Mouse (Mus musculus): ENCODE data around the gene Alpk3. TPM values are rescaled to one million over a fixed set of nuclear protein-coding genes. Genes with fewer than 3 reads are reported as not detected.

Gene Alpk3
- 0.31 and 0.65 TPM in 2 replicates for polyA plus RNA-seq (2015; fragmentation: Nextera tagmentation; extraction: Ambion mirVana)

GRCm38 (mm10) chr7:81057471-81057870, at the start of gene Alpk3:
Gene Alpk3 (plus strand): TSS chr7:81057600.
- H3K4me3 ChIP-seq (ENCODE audit: low read length), result no peak within 1 kb of the TSS

GRCm38 (mm10) chr7:81008285-81008684, 49.1 kb upstream of the Alpk3 start:
- no peaks in the 10 kb centered on the region for H3K27me3 ChIP-seq (ENCODE audit: insufficient read depth, low read length)
- H3K9ac ChIP-seq (replicated peaks; ENCODE audit: low read length), result no peak overlapping the region
- no peak overlapping the region for H3K27ac ChIP-seq (ENCODE audit: low read length)
- 78% methylated on average over 3 of the region's 3 CpGs for WGBS
- peaks cover 19% of the 10 kb centered on the region; the same call in 1 of the 2 replicates for H3K36me3 ChIP-seq (ENCODE audit: insufficient read depth, low read length)
- H3K4me1 ChIP-seq (ENCODE audit: insufficient read depth, low read length), result 0 out of 2 replicates have a peak, but pooled peaks cover 11% of the 10 kb centered on the region
- H3K9me3 ChIP-seq (ENCODE audit: low read length), result no peaks in the 10 kb centered on the region
- H3K4me3 ChIP-seq (ENCODE audit: low read length), result no peak overlapping the region
- H3K4me2 ChIP-seq (replicated peaks; ENCODE audit: low read depth, low read length), result no peak overlapping the region
- no peak for ATAC-seq (ENCODE audit: low FRiP score, low TSS enrichment)

More at GRCm38 (mm10) chr7:81057471-81057870, at the start of gene Alpk3:
- no peaks in the 10 kb centered on the region for H3K27me3 ChIP-seq (ENCODE audit: insufficient read depth, low read length)
- peaks cover 41% of the 10 kb centered on the region for H3K4me1 ChIP-seq (ENCODE audit: insufficient read depth, low read length)
- H3K9ac ChIP-seq (replicated peaks; ENCODE audit: low read length), result peak within 1 kb of the TSS; percentile 13
- H3K9me3 ChIP-seq (ENCODE audit: low read length), result peaks cover 3% of the 10 kb centered on the region; the same call in 1 of the 2 replicates
- H3K27ac ChIP-seq (ENCODE audit: low read length), result no peak within 1 kb of the TSS
- WGBS, result 29% methylated on average over 27 of the region's 27 CpGs
- peak within 1 kb of the TSS; percentile 27; the same call in 1 of the 2 replicates for H3K4me2 ChIP-seq (replicated peaks; ENCODE audit: low read depth, low read length)
- no peaks in the 10 kb centered on the region for H3K36me3 ChIP-seq (ENCODE audit: insufficient read depth, low read length)
- ATAC-seq (ENCODE audit: low FRiP score, low TSS enrichment), result 0 out of 2 replicates have a peak, but pooled peaks have one; percentile 47

GRCm38 (mm10) chr7:81011576-81011975, 45.8 kb upstream of the Alpk3 start:
- Histone ChIP-seq H3K4me3 (ENCODE audit: low read length) (no peak overlapping the region), H3K9me3 (ENCODE audit: low read length) (no peaks in the 10 kb centered on the region), H3K27ac (ENCODE audit: low read length) (no peak overlapping the region), H3K4me1 (ENCODE audit: insufficient read depth, low read length) (0 out of 2 replicates have a peak, but pooled peaks cover 2% of the 10 kb centered on the region), H3K9ac (replicated peaks; ENCODE audit: low read length) (no peak overlapping the region), H3K27me3 (ENCODE audit: insufficient read depth, low read length) (no peaks in the 10 kb centered on the region), H3K36me3 (ENCODE audit: insufficient read depth, low read length) (peaks cover 19% of the 10 kb centered on the region; the same call in 1 of the 2 replicates), H3K4me2 (replicated peaks; ENCODE audit: low read depth, low read length) (no peak overlapping the region)
- ATAC-seq (ENCODE audit: low FRiP score, low TSS enrichment), result no peak
- WGBS, result 89% methylated on average over 3 of the region's 3 CpGs

GRCm38 (mm10) chr7:81020307-81020706, 37.1 kb upstream of the Alpk3 start:
- 84% methylated on average over 11 of the region's 11 CpGs for WGBS
- Histone ChIP-seq H3K4me3 (ENCODE audit: low read length) (no peak overlapping the region), H3K36me3 (ENCODE audit: insufficient read depth, low read length) (peaks cover 26% of the 10 kb centered on the region), H3K9ac (replicated peaks; ENCODE audit: low read length) (no peak overlapping the region), H3K27ac (ENCODE audit: low read length) (no peak overlapping the region), H3K4me1 (ENCODE audit: insufficient read depth, low read length) (no peaks in the 10 kb centered on the region), H3K4me2 (replicated peaks; ENCODE audit: low read depth, low read length) (no peak overlapping the region), H3K27me3 (ENCODE audit: insufficient read depth, low read length) (no peaks in the 10 kb centered on the region), H3K9me3 (ENCODE audit: low read length) (no peaks in the 10 kb centered on the region)
- no peak for ATAC-seq (ENCODE audit: low FRiP score, low TSS enrichment)

- Histone ChIP-seq H3K4me3 (ENCODE audit: low read length) (no peak overlapping the region), H3K36me3 (ENCODE audit: insufficient read depth, low read length) (peaks cover 43% of the 10 kb centered on the region), H3K27ac (ENCODE audit: low read length) (no peak overlapping the region), H3K27me3 (ENCODE audit: insufficient read depth, low read length) (no peaks in the 10 kb centered on the region), H3K9me3 (ENCODE audit: low read length) (no peaks in the 10 kb centered on the region), H3K4me2 (replicated peaks; ENCODE audit: low read depth, low read length) (no peak overlapping the region), H3K4me1 (ENCODE audit: insufficient read depth, low read length) (no peaks in the 10 kb centered on the region), H3K9ac (replicated peaks; ENCODE audit: low read length) (no peak overlapping the region)
- ATAC-seq (ENCODE audit: low FRiP score, low TSS enrichment), result no peak
These were observed 34.7 kb upstream of the Alpk3 start for GRCm38 (mm10) chr7:81022731-81023130.

- Histone ChIP-seq H3K27ac (ENCODE audit: low read length) (no peak overlapping the region), H3K36me3 (ENCODE audit: insufficient read depth, low read length) (peaks cover 44% of the 10 kb centered on the region), H3K4me2 (replicated peaks; ENCODE audit: low read depth, low read length) (no peak overlapping the region), H3K27me3 (ENCODE audit: insufficient read depth, low read length) (no peaks in the 10 kb centered on the region), H3K9me3 (ENCODE audit: low read length) (no peaks in the 10 kb centered on the region), H3K9ac (replicated peaks; ENCODE audit: low read length) (no peak overlapping the region), H3K4me3 (ENCODE audit: low read length) (no peak overlapping the region), H3K4me1 (ENCODE audit: insufficient read depth, low read length) (no peaks in the 10 kb centered on the region)
- no peak for ATAC-seq (ENCODE audit: low FRiP score, low TSS enrichment)
- WGBS, result 82% methylated on average over 5 of the region's 5 CpGs
These were observed 33.3 kb upstream of the Alpk3 start for GRCm38 (mm10) chr7:81024118-81024517.

- no peaks in the 10 kb centered on the region for H3K27me3 ChIP-seq (ENCODE audit: insufficient read depth, low read length)
- H3K4me1 ChIP-seq (ENCODE audit: insufficient read depth, low read length), result no peaks in the 10 kb centered on the region
- H3K27ac ChIP-seq (ENCODE audit: low read length), result no peak overlapping the region
- no peak overlapping the region for H3K4me2 ChIP-seq (replicated peaks; ENCODE audit: low read depth, low read length)
- H3K9ac ChIP-seq (replicated peaks; ENCODE audit: low read length), result no peak overlapping the region
- ATAC-seq (ENCODE audit: low FRiP score, low TSS enrichment), result no peak
- H3K36me3 ChIP-seq (ENCODE audit: insufficient read depth, low read length), result peaks cover 49% of the 10 kb centered on the region
- no peak overlapping the region for H3K4me3 ChIP-seq (ENCODE audit: low read length)
- 97% methylated on average over 9 of the region's 9 CpGs for WGBS
- no peaks in the 10 kb centered on the region for H3K9me3 ChIP-seq (ENCODE audit: low read length)
These were observed 32.7 kb upstream of the Alpk3 start for GRCm38 (mm10) chr7:81024651-81025050.

- H3K4me1 ChIP-seq (ENCODE audit: insufficient read depth, low read length), result no peaks in the 10 kb centered on the region
- H3K9ac ChIP-seq (replicated peaks; ENCODE audit: low read length), result no peak overlapping the region
- no peak overlapping the region for H3K4me3 ChIP-seq (ENCODE audit: low read length)
- H3K27me3 ChIP-seq (ENCODE audit: insufficient read depth, low read length), result no peaks in the 10 kb centered on the region
- H3K36me3 ChIP-seq (ENCODE audit: insufficient read depth, low read length), result peaks cover 60% of the 10 kb centered on the region
- ATAC-seq (ENCODE audit: low FRiP score, low TSS enrichment), result no peak
- no peak overlapping the region for H3K27ac ChIP-seq (ENCODE audit: low read length)
- no peaks in the 10 kb centered on the region for H3K9me3 ChIP-seq (ENCODE audit: low read length)
- 90% methylated on average over 2 of the region's 2 CpGs for WGBS
- H3K4me2 ChIP-seq (replicated peaks; ENCODE audit: low read depth, low read length), result no peak overlapping the region
These were observed 31.6 kb upstream of the Alpk3 start for GRCm38 (mm10) chr7:81025751-81026150.

- 45% methylated on average over 2 of the region's 2 CpGs for WGBS
- Histone ChIP-seq H3K4me1 (ENCODE audit: insufficient read depth, low read length) (no peaks in the 10 kb centered on the region), H3K27ac (ENCODE audit: low read length) (no peak overlapping the region), H3K9me3 (ENCODE audit: low read length) (no peaks in the 10 kb centered on the region), H3K4me3 (ENCODE audit: low read length) (no peak overlapping the region), H3K4me2 (replicated peaks; ENCODE audit: low read depth, low read length) (no peak overlapping the region), H3K9ac (replicated peaks; ENCODE audit: low read length) (no peak overlapping the region), H3K36me3 (ENCODE audit: insufficient read depth, low read length) (peaks cover 71% of the 10 kb centered on the region), H3K27me3 (ENCODE audit: insufficient read depth, low read length) (no peaks in the 10 kb centered on the region)
- no peak for ATAC-seq (ENCODE audit: low FRiP score, low TSS enrichment)
These were observed 17.7 kb upstream of the Alpk3 start for GRCm38 (mm10) chr7:81039711-81040110.

- Histone ChIP-seq H3K27me3 (ENCODE audit: insufficient read depth, low read length) (no peaks in the 10 kb centered on the region), H3K9me3 (ENCODE audit: low read length) (no peaks in the 10 kb centered on the region), H3K4me1 (ENCODE audit: insufficient read depth, low read length) (no peaks in the 10 kb centered on the region), H3K36me3 (ENCODE audit: insufficient read depth, low read length) (peaks cover 53% of the 10 kb centered on the region), H3K4me3 (ENCODE audit: low read length) (no peak overlapping the region), H3K27ac (ENCODE audit: low read length) (no peak overlapping the region), H3K4me2 (replicated peaks; ENCODE audit: low read depth, low read length) (no peak overlapping the region), H3K9ac (replicated peaks; ENCODE audit: low read length) (no peak overlapping the region)
- ATAC-seq (ENCODE audit: low FRiP score, low TSS enrichment), result no peak
- 83% methylated on average over 5 of the region's 5 CpGs for WGBS
These were observed 14.3 kb upstream of the Alpk3 start for GRCm38 (mm10) chr7:81043023-81043620.
